Mouse (Mus musculus): ENCODE results near the gene Erc1. TPM values are rescaled to one million over a fixed set of nuclear protein-coding genes. Genes with fewer than 3 reads are reported as not detected.

Gene Erc1
- polyA plus RNA-seq, 1 experiment from 2014 or later, result 19.6 TPM

DNA sequence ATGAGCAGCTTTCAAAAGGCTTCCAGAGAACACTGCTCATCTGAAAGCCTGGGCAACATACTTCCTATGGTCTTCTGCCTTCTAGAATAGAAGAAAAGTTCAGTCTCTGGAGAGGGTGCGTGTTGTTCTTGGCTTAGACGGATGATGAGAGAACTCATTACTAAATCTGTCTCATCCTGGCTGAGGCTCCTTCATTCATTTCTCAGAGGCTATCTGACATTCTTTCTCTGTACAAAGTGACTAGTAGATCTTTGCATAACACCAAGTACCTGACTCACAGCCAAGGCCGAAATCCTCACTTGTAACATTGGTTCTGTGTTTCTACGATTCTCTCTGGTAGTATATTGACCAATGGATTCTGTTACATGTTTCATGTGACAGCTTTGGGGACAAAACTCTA is 252.5 kb downstream of the Erc1 start:
- WGBS, result 95% methylated on average over 4 of the region's 4 CpGs
- Histone ChIP-seq H3K4me3 (no peak overlapping the region), H3K27ac (no peak overlapping the region), H3K36me3 (replicated peaks) (peaks cover 6% of the 10 kb centered on the region), H3K9me3 (no peaks in the 10 kb centered on the region), H3K27me3 (ENCODE audit: poor library complexity, severe bottlenecking) (no peaks in the 10 kb centered on the region), H3K4me1 (peaks cover 10% of the 10 kb centered on the region)
- no peak for DNase-seq (ENCODE audit: extremely low spot score, low spot score)

DNA sequence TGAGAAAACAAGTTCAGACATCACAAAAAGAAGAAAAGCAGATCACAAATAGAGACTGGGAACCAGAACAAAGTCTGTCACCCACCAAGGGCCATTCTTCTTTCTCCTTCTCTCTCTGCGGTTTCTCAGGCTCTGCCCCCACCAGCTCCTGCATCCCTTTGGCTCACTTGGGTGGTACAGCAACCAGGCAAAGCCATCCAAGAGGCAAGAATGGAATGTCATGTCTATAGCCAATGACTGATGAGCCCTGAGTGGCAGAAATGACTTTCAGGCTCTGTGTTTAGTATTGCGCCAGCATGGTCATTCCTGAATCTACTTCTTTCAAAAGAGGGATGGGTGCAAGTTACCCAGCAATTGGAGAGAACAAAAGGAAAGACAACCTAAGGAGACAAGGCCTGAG is 257.1 kb downstream of the Erc1 start:
- peaks cover 15% of the 10 kb centered on the region for H3K4me1 ChIP-seq
- H3K36me3 ChIP-seq (replicated peaks), result peaks cover 6% of the 10 kb centered on the region
- no peaks in the 10 kb centered on the region for H3K27me3 ChIP-seq (ENCODE audit: poor library complexity, severe bottlenecking)
- H3K27ac ChIP-seq, result no peak overlapping the region
- H3K9me3 ChIP-seq, result no peaks in the 10 kb centered on the region
- 90% methylated on average over 2 of the region's 2 CpGs for WGBS
- no peak overlapping the region for H3K4me3 ChIP-seq
- no peak for DNase-seq (ENCODE audit: extremely low spot score, low spot score)

- no peak overlapping the region for H3K4me3 ChIP-seq
- WGBS, result 89% methylated on average over 2 of the region's 2 CpGs
- DNase-seq (ENCODE audit: extremely low spot score, low spot score), result no peak
- H3K9me3 ChIP-seq, result no peaks in the 10 kb centered on the region
- no peak overlapping the region for H3K27ac ChIP-seq
- H3K4me1 ChIP-seq, result peaks cover 36% of the 10 kb centered on the region
- no peaks in the 10 kb centered on the region for H3K27me3 ChIP-seq (ENCODE audit: poor library complexity, severe bottlenecking)
- H3K36me3 ChIP-seq (replicated peaks), result 0 out of 2 replicates have a peak, but pooled peaks cover 3% of the 10 kb centered on the region
These were observed 260.1 kb downstream of the Erc1 start for GRCm38 (mm10) chr6:119587897-119588296.

GRCm38 (mm10) chr6:119587454-119587853 is 260.5 kb downstream of the Erc1 start:
- Histone ChIP-seq H3K36me3 (replicated peaks) (0 out of 2 replicates have a peak, but pooled peaks cover 3% of the 10 kb centered on the region), H3K27ac (no peak overlapping the region; the same call in 1 of the 2 replicates), H3K27me3 (ENCODE audit: poor library complexity, severe bottlenecking) (no peaks in the 10 kb centered on the region)

DNA sequence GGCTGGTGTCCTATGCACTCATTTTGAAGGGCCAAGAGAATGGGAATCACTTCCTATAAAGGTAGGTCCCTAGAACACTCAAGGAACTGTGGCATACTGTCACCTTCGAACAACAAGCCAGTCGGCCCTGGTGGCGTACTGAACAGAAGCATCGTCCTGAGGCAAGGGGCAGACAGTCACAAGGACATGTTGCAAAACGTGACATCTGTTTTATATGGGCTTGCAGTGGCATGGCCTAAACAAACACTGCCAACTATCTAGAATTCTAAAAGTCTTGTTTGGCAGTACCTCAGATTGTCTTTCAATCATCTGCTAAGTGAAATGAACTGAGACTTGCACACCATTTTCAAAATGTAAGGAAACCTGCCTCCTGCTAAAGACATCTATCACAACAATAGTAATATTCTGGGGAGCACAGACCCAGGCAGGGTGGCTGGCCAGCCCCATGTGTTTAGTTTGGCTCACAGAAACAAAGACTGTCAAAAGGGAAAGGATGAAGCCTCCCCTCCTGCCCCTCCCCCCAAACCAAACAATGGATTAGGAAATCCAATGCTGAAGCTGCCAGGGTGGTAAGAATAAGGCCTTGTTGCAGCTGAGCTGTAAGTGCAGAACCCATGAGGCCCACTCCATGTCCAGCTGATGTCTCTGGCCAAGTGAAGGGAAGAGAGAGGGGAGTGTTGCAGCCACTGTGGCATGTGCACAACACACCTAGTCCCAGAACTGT is 262.2 kb downstream of the Erc1 start:
- Histone ChIP-seq H3K4me1 (peaks cover 36% of the 10 kb centered on the region), H3K36me3 (replicated peaks) (0 out of 2 replicates have a peak, but pooled peaks cover 3% of the 10 kb centered on the region), H3K9me3 (no peaks in the 10 kb centered on the region), H3K27ac (peak overlapping the region; percentile 63), H3K27me3 (ENCODE audit: poor library complexity, severe bottlenecking) (no peaks in the 10 kb centered on the region), H3K4me3 (no peak overlapping the region)
- no peak for DNase-seq (ENCODE audit: extremely low spot score, low spot score)
- WGBS, result 73% methylated on average over 5 of the region's 5 CpGs

More at GRCm38 (mm10) chr6:119587454-119587853, 260.5 kb downstream of the Erc1 start:
- Histone ChIP-seq H3K4me1 (peaks cover 36% of the 10 kb centered on the region), H3K4me3 (no peak overlapping the region), H3K9me3 (no peaks in the 10 kb centered on the region)
- DNase-seq (ENCODE audit: extremely low spot score, low spot score), result no peak

GRCm38 (mm10) chr6:119584061-119584460 is 263.9 kb downstream of the Erc1 start:
- WGBS, result 78% methylated on average over 1 of the region's 1 CpGs
- no peak overlapping the region for H3K27ac ChIP-seq
- H3K27me3 ChIP-seq (ENCODE audit: poor library complexity, severe bottlenecking), result no peaks in the 10 kb centered on the region
- no peak for DNase-seq (ENCODE audit: extremely low spot score, low spot score)
- no peak overlapping the region for H3K4me3 ChIP-seq
- H3K36me3 ChIP-seq (replicated peaks), result 0 out of 2 replicates have a peak, but pooled peaks cover 3% of the 10 kb centered on the region
- H3K4me1 ChIP-seq, result peaks cover 36% of the 10 kb centered on the region
- no peaks in the 10 kb centered on the region for H3K9me3 ChIP-seq

- H3K27me3 ChIP-seq (ENCODE audit: poor library complexity, severe bottlenecking), result no peaks in the 10 kb centered on the region
- no peak overlapping the region for H3K27ac ChIP-seq
- H3K4me3 ChIP-seq, result no peak overlapping the region
- WGBS, result 94% methylated on average over 5 of the region's 5 CpGs
- H3K9me3 ChIP-seq, result no peaks in the 10 kb centered on the region
- H3K36me3 ChIP-seq (replicated peaks), result 0 out of 2 replicates have a peak, but pooled peaks cover 3% of the 10 kb centered on the region
- DNase-seq (ENCODE audit: extremely low spot score, low spot score), result no peak
- peaks cover 40% of the 10 kb centered on the region for H3K4me1 ChIP-seq
These were observed 264.8 kb downstream of the Erc1 start for GRCm38 (mm10) chr6:119583165-119583564.

GRCm38 (mm10) chr6:119576706-119577105 is 271.3 kb downstream of the Erc1 start:
- no peak for DNase-seq (ENCODE audit: extremely low spot score, low spot score)
- Histone ChIP-seq H3K9me3 (no peaks in the 10 kb centered on the region), H3K36me3 (replicated peaks) (peaks cover 41% of the 10 kb centered on the region), H3K27me3 (ENCODE audit: poor library complexity, severe bottlenecking) (no peaks in the 10 kb centered on the region), H3K27ac (no peak overlapping the region), H3K4me3 (no peak overlapping the region), H3K4me1 (peaks cover 4% of the 10 kb centered on the region; the same call in 1 of the 2 replicates)
- 97% methylated on average over 4 of the region's 4 CpGs for WGBS

- peaks cover 4% of the 10 kb centered on the region; the same call in 1 of the 2 replicates for H3K4me1 ChIP-seq
- WGBS, result 95% methylated on average over 12 of the region's 12 CpGs
- no peaks in the 10 kb centered on the region for H3K27me3 ChIP-seq (ENCODE audit: poor library complexity, severe bottlenecking)
- H3K27ac ChIP-seq, result no peak overlapping the region
- DNase-seq (ENCODE audit: extremely low spot score, low spot score), result no peak
- no peaks in the 10 kb centered on the region for H3K9me3 ChIP-seq
- H3K4me3 ChIP-seq, result no peak overlapping the region
- peaks cover 45% of the 10 kb centered on the region for H3K36me3 ChIP-seq (replicated peaks)
These were observed 272.6 kb downstream of the Erc1 start for GRCm38 (mm10) chr6:119575331-119575730.

GRCm38 (mm10) chr6:119572296-119572695 is 275.7 kb downstream of the Erc1 start:
- peaks cover 43% of the 10 kb centered on the region for H3K36me3 ChIP-seq (replicated peaks)
- H3K27ac ChIP-seq, result no peak overlapping the region
- no peaks in the 10 kb centered on the region for H3K9me3 ChIP-seq
- DNase-seq (ENCODE audit: extremely low spot score, low spot score), result no peak
- no peaks in the 10 kb centered on the region for H3K27me3 ChIP-seq (ENCODE audit: poor library complexity, severe bottlenecking)
- no peak overlapping the region for H3K4me3 ChIP-seq
- H3K4me1 ChIP-seq, result peaks cover 4% of the 10 kb centered on the region
- WGBS, result 87% methylated on average over 7 of the region's 7 CpGs

GRCm38 (mm10) chr6:119570797-119571196 is 277.2 kb downstream of the Erc1 start:
- WGBS, result 91% methylated on average over 4 of the region's 4 CpGs

DNA sequence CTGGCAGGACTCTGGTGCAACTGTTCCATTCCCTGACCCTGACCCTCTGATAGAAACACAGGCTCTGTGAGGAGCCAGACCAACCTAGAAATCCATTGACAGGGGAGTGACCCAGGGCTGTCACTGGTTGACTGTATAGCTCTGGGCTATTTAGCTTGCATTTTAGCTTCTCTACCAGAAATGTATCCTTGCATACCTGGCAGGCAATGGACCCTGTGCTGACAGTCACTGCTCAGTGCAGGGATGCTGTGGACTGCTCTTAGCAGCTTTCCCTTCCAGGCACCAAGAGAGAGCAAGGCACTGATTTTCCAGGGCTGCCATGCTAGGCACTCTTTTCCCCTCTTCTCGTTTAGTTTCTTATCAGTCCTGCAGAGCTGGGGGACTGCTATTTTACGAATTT is 279.6 kb downstream of the Erc1 start:
- H3K4me1 ChIP-seq, result peaks cover 9% of the 10 kb centered on the region
- WGBS, result 78% methylated on average over 2 of the region's 2 CpGs
- DNase-seq (ENCODE audit: extremely low spot score, low spot score), result no peak
- no peak overlapping the region for H3K27ac ChIP-seq
- H3K27me3 ChIP-seq (ENCODE audit: poor library complexity, severe bottlenecking), result no peaks in the 10 kb centered on the region
- H3K36me3 ChIP-seq (replicated peaks), result peaks cover 18% of the 10 kb centered on the region
- H3K4me3 ChIP-seq, result no peak overlapping the region
- H3K9me3 ChIP-seq, result no peaks in the 10 kb centered on the region

More at GRCm38 (mm10) chr6:119570797-119571196, 277.2 kb downstream of the Erc1 start:
- no peak overlapping the region for H3K4me3 ChIP-seq
- H3K27me3 ChIP-seq (ENCODE audit: poor library complexity, severe bottlenecking), result no peaks in the 10 kb centered on the region
- no peaks in the 10 kb centered on the region for H3K9me3 ChIP-seq
- no peak overlapping the region for H3K27ac ChIP-seq
- no peak for DNase-seq (ENCODE audit: extremely low spot score, low spot score)
- H3K4me1 ChIP-seq, result peaks cover 9% of the 10 kb centered on the region
- peaks cover 40% of the 10 kb centered on the region for H3K36me3 ChIP-seq (replicated peaks)

Measured in forebrain, embryonic 10.5 days (tissue).